Mouse (Mus musculus) ES-E14 (cell line): ENCODE measurements around the gene Cenpm. TPM values are rescaled to one million over a fixed set of nuclear protein-coding genes. Genes with fewer than 3 reads are reported as not detected.

Experiments
- DNase-seq: peaks from one replicate; pipeline ENCODE4 v3.0.0-alpha.2; 2013; ENCODE audit warnings: low read depth, low spot score
- H3K27ac ChIP-seq: 2 replicates; pipeline ENCODE4 v1.5.1; 2012; ENCODE audit warnings: low read depth, mild to moderate bottlenecking, low read length, moderate library complexity, mixed read lengths; ENCODE audit not compliant: poor library complexity, insufficient read depth, severe bottlenecking
- H3K36me3 ChIP-seq: 2 replicates; pipeline ENCODE4 v1.6.1; 2012; ENCODE audit warnings: mild to moderate bottlenecking, low read length, moderate library complexity, mixed read lengths; ENCODE audit not compliant: control insufficient read depth, poor library complexity, insufficient read depth, severe bottlenecking
- H3K4me1 ChIP-seq, 2 experiments: fragments of 150-350 bp in 1 of 2; sonication (generic) in 1 of 2; 2 replicates each; pipeline ENCODE4 v1.6.1; 2012; ENCODE audit warnings: low read length in 2 of 2, mild to moderate bottlenecking in 1 of 2, mixed read lengths in 1 of 2; ENCODE audit not compliant: control insufficient read depth in 2 of 2, insufficient read depth in 2 of 2, poor library complexity in 1 of 2
- H3K4me3 ChIP-seq, 2 experiments: fragments of 150-350 bp in 1 of 2; sonication (generic) in 1 of 2; 2 replicates each; pipeline ENCODE4 v1.5.1; 2012; ENCODE audit warnings: low read length in 2 of 2, low read depth in 1 of 2, mild to moderate bottlenecking in 1 of 2, mixed read lengths in 1 of 2; ENCODE audit not compliant: insufficient read depth in 1 of 2, poor library complexity in 1 of 2, severe bottlenecking in 1 of 2
- H3K9ac ChIP-seq: 2 replicates; pipeline ENCODE4 v1.6.1; 2012; ENCODE audit warnings: low read depth, mild to moderate bottlenecking, low read length, mixed read lengths; ENCODE audit not compliant: poor library complexity, insufficient read depth, severe bottlenecking
- H3K9me3 ChIP-seq: fragments of 150-350 bp; sonication (generic); 2 replicates; pipeline ENCODE4 v1.6.1; 2012; ENCODE audit warnings: low read depth, mild to moderate bottlenecking, low read length; ENCODE audit not compliant: control insufficient read depth, insufficient read depth
- CHD2 ChIP-seq: IDR thresholded peaks from 2 replicates; pipeline ENCODE4 v1.6.1; 2014; ENCODE audit warnings: mild to moderate bottlenecking, low read depth, low read length, inconsistent platforms
- HCFC1 ChIP-seq: IDR thresholded peaks from 2 replicates; pipeline ENCODE4 v1.6.1; 2012; ENCODE audit warnings: low read length, inconsistent platforms, borderline replicate concordance; ENCODE audit not compliant: insufficient read depth
- MAFK ChIP-seq: IDR thresholded peaks from 2 replicates; pipeline ENCODE4 v1.6.1; 2014; ENCODE audit warnings: mild to moderate bottlenecking, low read depth, low read length, inconsistent platforms; ENCODE audit not compliant: insufficient read depth
- ZC3H11A ChIP-seq: IDR thresholded peaks from 2 replicates; pipeline ENCODE4 v1.6.1; 2012; ENCODE audit warnings: low read depth, mild to moderate bottlenecking, inconsistent platforms, low read length, borderline replicate concordance
- ZNF384 ChIP-seq: IDR thresholded peaks from 2 replicates; pipeline ENCODE4 v1.6.1; 2012; ENCODE audit warnings: low read depth, low read length, inconsistent platforms
- in situ Hi-C, 2 experiments: fragments of 600-800 bp; cut with MboI; formaldehyde crosslinking; loops; one replicate each; pipeline ENCODE4 v1.15.1; 2025; ENCODE audit warnings: low sequenced_read_pairs in 2 of 2, inconsistent platforms in 1 of 2; ENCODE audit not compliant: unreplicated experiment in 2 of 2
- total RNA-seq: library from RNA; depleted of rRNA; stranded (reverse); fragments of 300-350 nt; gene quantifications from 2 replicates; pipeline ENCODE4 v1.2.3, GENCODE M21; 2012

Cenpm gene
- total RNA-seq, 1 experiment: 80.0 TPM

DNA sequence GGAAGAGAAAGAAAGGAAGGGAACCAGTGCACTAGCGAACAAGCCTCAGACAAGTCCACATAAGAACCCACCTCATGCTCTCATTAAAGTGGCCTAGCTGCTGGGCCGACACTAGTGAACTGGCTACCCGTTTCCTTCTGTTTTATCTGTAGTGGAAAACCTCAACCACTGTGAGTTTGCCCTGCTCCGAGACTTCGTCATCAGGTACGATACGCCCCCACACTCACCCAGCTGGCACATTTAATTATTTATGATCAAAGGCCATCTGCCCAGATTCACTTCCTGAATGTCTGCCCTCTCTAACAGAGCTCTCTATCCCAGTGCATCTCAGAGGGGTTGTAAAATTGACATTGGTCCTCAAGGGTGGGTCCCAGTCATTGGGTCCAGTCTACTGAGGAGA is 45.7 kb upstream of the Cenpm start:
- in situ Hi-C loops: loop anchor here in 1 of 2 experiments (25.0 kb wide), 1 partner anchor 772 kb away; no protein-coding TSS in a partner anchor
- DNase-seq: no peak
- Histone ChIP-seq H3K36me3 (peaks cover 2% of the 10 kb centered on the region; the same call in 1 of the 2 replicates), H3K9ac (no peak overlapping the region), H3K9me3 (no peaks in the 10 kb centered on the region), H3K4me1 (peaks cover 0 to 8% of the 10 kb centered on the region in 2 experiments; a peak in 2 of 4 replicates), H3K4me3 (no peak overlapping the region), H3K27ac (no peak overlapping the region)
- no peak for TF ChIP-seq ZNF384

GRCm38 (mm10) chr15:82286157-82286556 is 41.6 kb upstream of the Cenpm start:
- no peak for TF ChIP-seq CHD2
- no peak for TF ChIP-seq ZC3H11A
- TF ChIP-seq ZNF384: no peak
- TF ChIP-seq HCFC1: no peak
- TF ChIP-seq MAFK: no peak
- Histone ChIP-seq H3K4me3 (no peak overlapping the region), H3K27ac (no peak overlapping the region), H3K9me3 (no peaks in the 10 kb centered on the region), H3K4me1 (no peaks in the 10 kb centered on the region), H3K36me3 (peaks cover 2% of the 10 kb centered on the region; the same call in 1 of the 2 replicates), H3K9ac (no peak overlapping the region)
- no peak for DNase-seq
- in situ Hi-C loops: loop anchor here in 1 of 2 experiments (25.0 kb wide), 1 partner anchor 776 kb away; no protein-coding TSS in a partner anchor

DNA sequence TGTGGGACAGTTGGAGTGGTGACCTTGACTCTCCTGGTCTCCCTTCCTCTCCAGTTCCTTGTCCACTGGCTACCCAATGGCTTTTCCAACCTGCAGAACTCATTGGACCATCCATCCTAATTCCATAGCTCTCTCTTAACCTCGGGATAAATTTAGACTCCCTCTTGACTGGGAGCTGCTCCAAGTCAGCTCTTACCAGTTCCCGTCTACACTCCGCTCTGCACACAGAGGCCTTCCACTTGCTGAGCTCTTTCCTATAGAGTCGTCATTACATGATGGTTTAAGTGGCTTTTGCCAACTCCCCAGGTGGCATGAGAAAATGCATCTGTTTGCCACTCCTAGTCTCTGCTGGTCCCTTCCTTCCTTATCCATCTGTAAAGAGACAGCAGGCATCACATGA is 36.1 kb upstream of the Cenpm start:
- Histone ChIP-seq H3K9ac (no peak overlapping the region), H3K4me1 (0 out of 4 replicates have a peak, but pooled peaks cover 0 to 2% of the 10 kb centered on the region in 2 experiments), H3K9me3 (no peaks in the 10 kb centered on the region), H3K4me3 (no peak overlapping the region), H3K27ac (no peak overlapping the region), H3K36me3 (no peaks in the 10 kb centered on the region)
- in situ Hi-C loops: loop anchor here in 1 of 2 experiments (25.0 kb wide), 1 partner anchor 782 kb away; no protein-coding TSS in a partner anchor
- no peak for TF ChIP-seq CHD2
- TF ChIP-seq HCFC1: no peak
- no peak for TF ChIP-seq ZC3H11A
- no peak for TF ChIP-seq MAFK
- TF ChIP-seq ZNF384: no peak
- no peak for DNase-seq

- in situ Hi-C loops: loop anchor here in 1 of 2 experiments (25.0 kb wide), 1 partner anchor 785 kb away; no protein-coding TSS in a partner anchor
- no peaks in the 10 kb centered on the region for H3K36me3 ChIP-seq
- no peaks in the 10 kb centered on the region for H3K9me3 ChIP-seq
- H3K9ac ChIP-seq: no peak overlapping the region
- no peak for DNase-seq
- TF ChIP-seq HCFC1 (no peak), ZNF384 (no peak)
- no peak overlapping the region for H3K27ac ChIP-seq
- H3K4me3 ChIP-seq: no peak overlapping the region
- H3K4me1 ChIP-seq: peaks cover 0 to 7% of the 10 kb centered on the region in 2 experiments; a peak in 1 of 4 replicates
Measured at GRCm38 (mm10) chr15:82277591-82277990, 33.0 kb upstream of the Cenpm start.
